Mouse (Mus musculus): ENCODE results near the gene Sema4d. TPM values are rescaled to one million over a fixed set of nuclear protein-coding genes. Genes with fewer than 3 reads are reported as not detected.

The Sema4d gene
- polyA plus RNA-seq, 1 experiment from 2014 or later: 15.1 TPM

GRCm38 (mm10) chr13:51832491-51832890 is 38.9 kb upstream of the Sema4d start:
- H3K9ac ChIP-seq: no peak overlapping the region
- no peak overlapping the region for H3K27ac ChIP-seq
- no peaks in the 10 kb centered on the region; the same call in 1 of the 2 replicates for H3K27me3 ChIP-seq (replicated peaks)
- no peaks in the 10 kb centered on the region for H3K36me3 ChIP-seq (replicated peaks)
- H3K9me3 ChIP-seq: no peaks in the 10 kb centered on the region
- no peak overlapping the region for H3K4me3 ChIP-seq
- WGBS: 80% methylated on average over 6 of the region's 6 CpGs
- ATAC-seq (replicated peaks): no peak
- no peak overlapping the region for H3K4me2 ChIP-seq
- no peaks in the 10 kb centered on the region for H3K4me1 ChIP-seq

DNA sequence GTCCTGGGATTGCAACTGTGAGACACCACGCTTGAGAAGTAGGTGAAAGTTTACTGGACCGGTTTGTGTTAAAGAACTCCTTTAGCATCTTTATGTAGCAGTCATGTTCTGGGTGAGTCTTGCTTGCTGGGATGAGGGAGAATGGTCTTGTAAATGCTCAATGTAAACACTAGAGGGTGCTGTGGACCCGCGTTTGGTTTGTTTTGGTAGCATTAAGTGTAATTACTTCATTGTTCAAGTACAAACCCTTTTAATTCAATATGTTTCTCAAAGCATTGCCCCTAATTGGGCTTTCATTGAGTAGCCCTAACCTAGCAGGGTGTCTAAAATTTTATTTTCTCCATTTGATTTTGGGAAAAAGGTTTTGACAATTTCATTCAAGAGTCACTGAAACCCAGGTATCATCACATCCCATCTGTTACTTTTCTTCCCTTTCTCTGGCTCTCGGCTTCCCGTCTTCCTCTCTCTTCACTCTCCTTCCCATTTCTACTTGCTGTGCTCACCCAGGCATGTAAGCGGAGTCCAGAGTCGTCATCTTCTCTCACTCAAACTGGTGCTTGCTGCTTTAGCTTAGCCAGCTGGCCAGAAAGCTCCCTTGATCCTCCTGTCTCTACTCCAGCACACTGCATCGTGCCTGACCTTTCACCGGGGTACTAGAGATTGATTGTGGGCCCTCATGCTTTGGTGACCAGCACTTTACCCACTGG is 37.4 kb upstream of the Sema4d start:
- Histone ChIP-seq H3K27ac (no peak overlapping the region), H3K4me2 (no peak overlapping the region), H3K9me3 (no peaks in the 10 kb centered on the region), H3K27me3 (replicated peaks) (no peaks in the 10 kb centered on the region), H3K4me3 (no peak overlapping the region), H3K4me1 (no peaks in the 10 kb centered on the region), H3K36me3 (replicated peaks) (no peaks in the 10 kb centered on the region), H3K9ac (no peak overlapping the region)
- 30% methylated on average over 10 of the region's 10 CpGs for WGBS
- ATAC-seq (replicated peaks): no peak

- no peak overlapping the region for H3K4me2 ChIP-seq
- no peaks in the 10 kb centered on the region for H3K27me3 ChIP-seq (replicated peaks)
- no peak for ATAC-seq (replicated peaks)
These were observed 30.4 kb upstream of the Sema4d start for GRCm38 (mm10) chr13:51823822-51824495.

GRCm38 (mm10) chr13:51821988-51822387 is 28.4 kb upstream of the Sema4d start:
- Histone ChIP-seq H3K4me1 (no peaks in the 10 kb centered on the region; the same call in 1 of the 2 replicates), H3K27ac (no peak overlapping the region), H3K4me2 (no peak overlapping the region), H3K9me3 (no peaks in the 10 kb centered on the region), H3K9ac (no peak overlapping the region), H3K36me3 (replicated peaks) (no peaks in the 10 kb centered on the region), H3K4me3 (no peak overlapping the region), H3K27me3 (replicated peaks) (no peaks in the 10 kb centered on the region)
- no peak for ATAC-seq (replicated peaks)
- 61% methylated on average over 3 of the region's 3 CpGs for WGBS

More at GRCm38 (mm10) chr13:51823822-51824495, 30.4 kb upstream of the Sema4d start:
- H3K36me3 ChIP-seq (replicated peaks): no peaks in the 10 kb centered on the region
- no peak overlapping the region for H3K4me3 ChIP-seq
- no peaks in the 10 kb centered on the region for H3K9me3 ChIP-seq
- no peak overlapping the region for H3K9ac ChIP-seq
- 52% methylated on average over 8 of the region's 8 CpGs for WGBS
- no peak overlapping the region for H3K27ac ChIP-seq
- H3K4me1 ChIP-seq: no peaks in the 10 kb centered on the region

DNA sequence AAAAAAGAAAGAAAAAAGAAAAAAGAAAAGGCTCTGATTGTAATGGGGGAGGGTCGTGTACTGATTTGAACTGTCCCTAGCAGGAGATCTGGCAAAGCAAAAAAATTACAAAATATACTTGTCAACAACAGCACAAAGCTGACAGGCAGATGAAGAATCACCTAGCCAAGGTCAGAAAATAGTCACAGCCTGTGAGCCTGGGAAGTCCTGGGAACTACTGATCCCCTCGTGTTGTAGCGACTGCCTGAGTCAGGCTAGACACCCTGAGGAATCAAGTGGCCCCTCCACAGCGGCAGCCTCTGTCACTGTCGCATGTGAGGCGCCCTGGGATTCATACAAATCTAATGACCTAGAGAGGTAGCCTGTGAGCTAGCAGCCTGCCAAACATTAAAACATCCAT is 25.8 kb upstream of the Sema4d start:
- Histone ChIP-seq H3K4me2 (no peak overlapping the region), H3K4me3 (no peak overlapping the region), H3K27me3 (replicated peaks) (no peaks in the 10 kb centered on the region), H3K9me3 (no peaks in the 10 kb centered on the region), H3K36me3 (replicated peaks) (no peaks in the 10 kb centered on the region), H3K4me1 (peaks cover 1% of the 10 kb centered on the region; the same call in 1 of the 2 replicates), H3K9ac (no peak overlapping the region), H3K27ac (no peak overlapping the region)
- ATAC-seq (replicated peaks): no peak
- 70% methylated on average over 6 of the region's 6 CpGs for WGBS

DNA sequence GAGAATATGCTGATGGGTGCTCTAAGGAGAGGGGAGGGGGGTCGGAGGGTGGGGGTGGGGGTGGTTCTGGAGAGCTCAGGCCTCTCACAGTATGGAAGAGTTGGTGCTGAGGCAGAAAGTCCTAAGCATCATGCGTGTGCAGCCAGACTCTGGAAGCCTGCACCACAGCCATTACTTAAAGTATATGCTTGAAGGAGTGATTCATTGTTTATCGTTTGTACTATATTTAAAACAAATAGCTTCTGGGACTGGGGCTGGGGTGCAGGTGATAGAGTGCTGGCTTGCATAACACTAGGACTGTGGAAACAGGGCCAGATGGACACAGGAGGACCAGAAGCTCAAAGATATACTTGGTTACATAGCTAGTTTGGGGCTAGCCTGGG is 25.4 kb upstream of the Sema4d start:
- ATAC-seq (replicated peaks): no peak
- H3K9ac ChIP-seq: no peak overlapping the region
- H3K27ac ChIP-seq: no peak overlapping the region
- 80% methylated on average over 3 of the region's 3 CpGs for WGBS
- no peak overlapping the region for H3K4me3 ChIP-seq
- no peaks in the 10 kb centered on the region for H3K36me3 ChIP-seq (replicated peaks)
- H3K9me3 ChIP-seq: no peaks in the 10 kb centered on the region
- H3K4me1 ChIP-seq: peaks cover 6% of the 10 kb centered on the region
- H3K27me3 ChIP-seq (replicated peaks): no peaks in the 10 kb centered on the region
- no peak overlapping the region for H3K4me2 ChIP-seq

- H3K4me2 ChIP-seq: no peak overlapping the region
- no peak overlapping the region for H3K4me3 ChIP-seq
- H3K9ac ChIP-seq: no peak overlapping the region
- peaks cover 11% of the 10 kb centered on the region for H3K4me1 ChIP-seq
- ATAC-seq (replicated peaks): no peak
- 74% methylated on average over 6 of the region's 6 CpGs for WGBS
- H3K27ac ChIP-seq: no peak overlapping the region
- no peaks in the 10 kb centered on the region for H3K9me3 ChIP-seq
- no peaks in the 10 kb centered on the region for H3K36me3 ChIP-seq (replicated peaks)
- no peaks in the 10 kb centered on the region for H3K27me3 ChIP-seq (replicated peaks)
These were observed 24.8 kb upstream of the Sema4d start for GRCm38 (mm10) chr13:51818170-51818943.

DNA sequence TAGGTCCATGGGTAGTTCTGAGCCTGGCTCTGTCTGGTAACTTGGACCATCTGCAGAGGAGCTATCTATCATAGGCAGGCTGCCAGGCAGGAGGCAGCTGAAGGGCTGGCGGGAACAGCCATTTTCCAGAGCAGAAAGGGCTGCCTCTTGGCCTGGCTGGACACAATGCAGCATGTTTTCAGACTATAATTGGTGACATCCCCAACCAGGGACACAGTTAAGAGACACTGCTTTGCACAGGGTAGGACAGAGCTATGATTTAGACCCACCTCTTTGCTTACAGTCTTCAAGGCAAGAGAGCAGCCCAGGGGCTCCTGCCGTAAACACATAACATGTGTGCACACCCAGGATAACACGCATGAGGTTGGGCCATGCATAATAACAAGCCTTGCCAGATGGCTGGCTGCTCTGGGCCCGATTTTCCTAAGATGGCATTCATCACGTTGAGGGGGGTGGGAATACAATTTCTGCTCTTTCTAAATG is 23.1 kb upstream of the Sema4d start:
- Histone ChIP-seq H3K36me3 (replicated peaks) (no peaks in the 10 kb centered on the region), H3K4me3 (no peak overlapping the region), H3K9ac (no peak overlapping the region), H3K27me3 (replicated peaks) (no peaks in the 10 kb centered on the region), H3K27ac (peak overlapping the region; percentile 46), H3K4me2 (no peak overlapping the region), H3K4me1 (peaks cover 17% of the 10 kb centered on the region), H3K9me3 (no peaks in the 10 kb centered on the region)
- no peak for ATAC-seq (replicated peaks)
- 61% methylated on average over 5 of the region's 5 CpGs for WGBS

DNA sequence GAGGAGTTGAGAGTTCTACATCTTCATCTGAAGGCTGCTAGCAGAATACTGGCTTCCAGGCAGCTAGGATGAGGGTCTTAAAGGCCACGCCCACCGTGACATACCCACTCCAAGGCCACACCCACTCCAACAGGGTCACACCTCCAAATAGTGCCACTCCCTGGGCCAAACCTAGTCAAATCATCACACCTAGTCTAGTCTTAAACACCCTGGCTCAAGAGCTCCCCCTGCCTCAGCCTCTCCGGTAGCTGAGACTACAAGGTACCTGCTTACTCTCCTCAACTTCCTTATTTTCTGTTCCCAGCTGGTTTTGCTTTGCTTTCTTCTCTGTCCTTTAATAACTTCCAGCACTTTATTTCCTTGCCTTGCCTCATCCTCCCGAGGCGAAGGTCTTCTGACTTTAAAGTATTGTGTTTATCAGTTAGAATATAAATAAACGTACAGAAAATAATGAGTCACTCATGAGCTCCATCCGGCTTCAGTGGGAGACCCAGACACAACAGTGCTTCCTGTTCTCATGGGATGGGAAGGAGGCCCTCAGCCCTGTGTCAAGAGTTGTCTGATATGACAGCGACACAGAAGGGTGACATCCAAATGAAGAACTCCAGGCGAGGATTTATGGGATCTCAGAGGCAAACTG is 22.4 kb upstream of the Sema4d start:
- Histone ChIP-seq H3K4me2 (no peak overlapping the region), H3K4me3 (no peak overlapping the region), H3K27me3 (replicated peaks) (no peaks in the 10 kb centered on the region), H3K36me3 (replicated peaks) (no peaks in the 10 kb centered on the region), H3K9me3 (no peaks in the 10 kb centered on the region), H3K9ac (no peak overlapping the region), H3K4me1 (peaks cover 17% of the 10 kb centered on the region), H3K27ac (no peak overlapping the region)
- no peak for ATAC-seq (replicated peaks)
- 85% methylated on average over 9 of the region's 9 CpGs for WGBS

- no peak overlapping the region for H3K4me2 ChIP-seq
- no peaks in the 10 kb centered on the region for H3K27me3 ChIP-seq (replicated peaks)
- H3K36me3 ChIP-seq (replicated peaks): no peaks in the 10 kb centered on the region
- H3K4me3 ChIP-seq: no peak overlapping the region
- H3K27ac ChIP-seq: no peak overlapping the region
- H3K9me3 ChIP-seq: no peaks in the 10 kb centered on the region
- 96% methylated on average over 6 of the region's 6 CpGs for whole genome bisulfite sequencing
- no peak for ATAC-seq (replicated peaks)
- H3K4me1 ChIP-seq: peaks cover 17% of the 10 kb centered on the region
- no peak overlapping the region for H3K9ac ChIP-seq
These were observed 21.1 kb upstream of the Sema4d start for GRCm38 (mm10) chr13:51814646-51815045.

- H3K4me2 ChIP-seq: no peak overlapping the region
- H3K27me3 ChIP-seq (replicated peaks): no peaks in the 10 kb centered on the region
- 56% methylated on average over 10 of the region's 10 CpGs for WGBS
- H3K27ac ChIP-seq: no peak overlapping the region
- H3K9me3 ChIP-seq: no peaks in the 10 kb centered on the region
- H3K4me3 ChIP-seq: no peak overlapping the region
- no peak; the same call in 1 of the 2 replicates for ATAC-seq (replicated peaks)
- peaks cover 17% of the 10 kb centered on the region for H3K4me1 ChIP-seq
- no peak overlapping the region for H3K9ac ChIP-seq
- H3K36me3 ChIP-seq (replicated peaks): no peaks in the 10 kb centered on the region
These were observed 20.4 kb upstream of the Sema4d start for GRCm38 (mm10) chr13:51813621-51814615.

All from midbrain, embryonic 15.5 days (tissue).